Mouse (Mus musculus) embryonic facial prominence, embryonic 11.5 days (tissue): ENCODE results near the gene Magohb. TPM values are rescaled to one million over a fixed set of nuclear protein-coding genes. Genes with fewer than 3 reads are reported as not detected.

ENCODE experiments used
- ATAC-seq: fragments of 200-750 bp; cut with Nextera tagmentation; replicated peaks from 2 replicates; pipeline ENCODE4 v1.8.0; 2017; ENCODE audit warnings: low read depth; ENCODE audit not compliant: insufficient number of reproducible peaks, low FRiP score, low TSS enrichment
- DNase-seq: peaks from one replicate; pipeline ENCODE4 v3.0.0-alpha.2; 2015; ENCODE audit warnings: low spot score
- H3K27ac ChIP-seq: fragments of 300-500 bp; sonication (generic); replicated peaks from 2 replicates; pipeline ENCODE4 v1.5.1; 2014; ENCODE audit warnings: mild to moderate bottlenecking, low read depth, low read length, control low read depth
- H3K27me3 ChIP-seq: fragments of 300-500 bp; sonication (generic); 2 replicates; pipeline ENCODE4 v1.6.1; 2014; ENCODE audit warnings: mild to moderate bottlenecking, low read length, moderate library complexity, mixed read lengths; ENCODE audit not compliant: control insufficient read depth, insufficient read depth
- H3K36me3 ChIP-seq: fragments of 300-500 bp; sonication (generic); replicated peaks from 2 replicates; pipeline ENCODE4 v1.6.1; 2014; ENCODE audit warnings: low read depth, mild to moderate bottlenecking, low read length, moderate library complexity, mixed read lengths; ENCODE audit not compliant: control insufficient read depth, insufficient read depth
- H3K4me1 ChIP-seq: fragments of 300-500 bp; sonication (generic); 2 replicates; pipeline ENCODE4 v1.6.1; 2014; ENCODE audit warnings: low read length, mixed read lengths; ENCODE audit not compliant: control insufficient read depth, insufficient read depth
- H3K4me2 ChIP-seq: fragments of 300-500 bp; sonication (generic); 2 replicates; pipeline ENCODE4 v1.6.1; 2014; ENCODE audit warnings: low read depth, mild to moderate bottlenecking, control low read depth, low read length, moderate library complexity
- H3K4me3 ChIP-seq: fragments of 300-500 bp; sonication (generic); 2 replicates; pipeline ENCODE4 v1.5.1; 2014; ENCODE audit warnings: low read depth, low read length, control low read depth
- H3K9ac ChIP-seq: fragments of 300-500 bp; sonication (generic); replicated peaks from 2 replicates; pipeline ENCODE4 v1.6.1; 2014; ENCODE audit warnings: mild to moderate bottlenecking, control low read depth, low read length
- H3K9me3 ChIP-seq: fragments of 300-500 bp; sonication (generic); replicated peaks from 2 replicates; pipeline ENCODE4 v1.6.1; 2016; ENCODE audit warnings: mild to moderate bottlenecking, low read length, inconsistent platforms, mixed read lengths; ENCODE audit not compliant: control insufficient read depth
- WGBS: fragments of 180-500 bp; shearing (Covaris S2); extraction: QIAGEN DNeasy Blood & Tissue Kit; methylation state at CpG from one replicate; pipeline ENCODE4 v1.1.7; 2014; 5-methylcytosine and 5-hydroxymethylcytosine counted together
- polyA plus RNA-seq: library from polyadenylated mRNA; unstranded; fragments of >200 nt; fragmentation: Nextera tagmentation; extraction: Ambion mirVana; gene quantifications from 2 replicates; pipeline ENCODE4 v1.2.1, GENCODE M21; 2014

The Magohb gene
- polyA plus RNA-seq = 73.3 and 73.5 TPM in 2 replicates

DNA sequence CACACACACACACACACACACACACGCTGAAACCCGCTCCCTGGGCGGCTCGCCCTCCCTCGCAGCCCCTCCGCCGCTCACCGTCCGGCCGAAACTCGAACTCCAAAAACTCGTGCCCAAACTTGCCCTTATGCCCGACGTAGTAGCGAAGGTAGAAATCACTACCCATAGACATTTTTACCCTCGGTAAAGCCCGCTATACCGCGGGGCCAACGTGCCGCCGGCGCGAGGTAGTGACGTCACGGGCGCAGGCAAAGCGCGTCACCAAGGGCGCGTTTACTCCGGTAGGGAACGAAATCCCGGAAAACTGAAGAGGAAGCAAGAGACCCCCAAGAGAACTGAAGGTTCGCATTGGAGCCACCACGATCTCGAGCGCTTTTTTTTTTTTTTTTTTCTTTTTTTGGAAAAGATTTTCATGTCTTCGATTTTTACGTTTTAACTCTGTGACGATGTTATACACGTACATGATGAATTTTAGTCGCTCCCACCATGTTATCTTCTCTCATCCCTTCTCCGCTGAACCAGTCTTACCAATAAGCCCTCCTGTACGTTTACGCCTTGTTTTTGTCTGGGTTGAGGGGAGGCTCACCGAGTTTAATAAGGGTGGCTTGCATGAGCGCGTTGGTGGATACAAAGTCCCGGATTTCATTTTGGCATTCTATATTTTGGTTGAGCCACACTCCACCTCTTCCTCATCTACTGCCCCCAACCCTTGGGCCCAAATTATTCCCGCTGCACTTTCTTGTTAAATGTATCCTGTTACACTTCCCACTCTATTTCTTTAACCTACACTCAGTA lies at the start of gene Magohb:
Gene Magohb, minus strand, starts transcription at position 254 of the 798 bp plus-strand sequence.
- H3K4me1 ChIP-seq = no peaks in the 10 kb centered on the region
- H3K4me2 ChIP-seq = peak within 1 kb of the TSS; percentile 47
- peaks cover 1% of the 10 kb centered on the region; the same call in 1 of the 2 replicates for H3K36me3 ChIP-seq
- H3K9me3 ChIP-seq = no peaks in the 10 kb centered on the region
- H3K9ac ChIP-seq = peak within 1 kb of the TSS; percentile 75
- H3K4me3 ChIP-seq = peak within 1 kb of the TSS; percentile 68
- ATAC-seq = peak; percentile 64
- H3K27me3 ChIP-seq = no peaks in the 10 kb centered on the region
- peak; percentile 89 for DNase-seq
- H3K27ac ChIP-seq = no peak within 1 kb of the TSS
- 2% methylated on average over 50 of the region's 51 CpGs for WGBS

DNA sequence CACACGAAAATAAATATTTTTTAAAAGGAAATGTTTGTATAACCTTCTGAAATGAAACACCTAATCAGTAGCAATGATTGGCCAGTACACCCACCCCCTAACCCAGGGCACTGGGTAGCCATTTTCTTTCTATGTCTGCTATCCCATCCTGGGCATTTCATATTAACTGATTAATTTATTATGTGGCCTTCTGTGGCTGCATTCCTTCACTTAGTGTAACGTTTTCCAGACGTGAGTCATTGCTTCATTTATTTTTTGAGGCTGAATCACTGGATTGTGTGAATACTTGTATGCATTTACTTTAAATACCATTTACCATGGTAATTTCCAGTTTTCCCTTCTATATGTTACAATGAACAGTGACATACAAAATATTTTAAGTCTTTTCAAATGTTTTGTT lies 47.0 kb upstream of the Magohb start:
- Histone ChIP-seq H3K4me2 (no peak overlapping the region), H3K9ac (no peak overlapping the region), H3K4me3 (no peak overlapping the region), H3K27ac (no peak overlapping the region), H3K9me3 (no peaks in the 10 kb centered on the region), H3K27me3 (no peaks in the 10 kb centered on the region), H3K36me3 (no peaks in the 10 kb centered on the region), H3K4me1 (no peaks in the 10 kb centered on the region)
- WGBS = 68% methylated on average over 3 of the region's 3 CpGs
- DNase-seq (peak; percentile 8), ATAC-seq (no peak)

GRCm38 (mm10) chr6:131339309-131339708 lies 46.3 kb upstream of the Magohb start:
- Histone ChIP-seq H3K4me3 (no peak overlapping the region), H3K4me2 (no peak overlapping the region), H3K27me3 (no peaks in the 10 kb centered on the region), H3K4me1 (no peaks in the 10 kb centered on the region), H3K9me3 (no peaks in the 10 kb centered on the region), H3K36me3 (no peaks in the 10 kb centered on the region), H3K9ac (no peak overlapping the region), H3K27ac (no peak overlapping the region)
- DNase-seq (no peak), ATAC-seq (no peak)
- 70% methylated on average over 3 of the region's 3 CpGs for WGBS

DNA sequence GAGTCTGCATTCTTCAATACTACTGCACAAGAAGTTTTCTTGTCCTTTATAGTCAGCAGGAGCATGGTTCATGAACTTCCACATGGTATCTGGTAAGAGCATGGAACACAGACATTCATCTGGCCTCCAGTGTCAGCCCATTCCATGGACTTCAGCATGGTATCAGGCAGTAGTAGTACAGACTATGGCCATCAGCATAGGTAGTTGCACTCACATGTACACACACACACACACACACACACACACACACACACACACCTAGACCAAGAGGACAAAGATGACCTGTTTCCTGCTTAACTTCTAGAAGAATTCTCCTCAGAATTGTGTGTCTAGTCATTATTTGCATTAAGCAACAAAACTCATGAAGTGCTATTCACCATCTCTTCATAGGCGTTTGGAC lies 45.7 kb upstream of the Magohb start:
- H3K4me3 ChIP-seq = no peak overlapping the region
- no peaks in the 10 kb centered on the region for H3K27me3 ChIP-seq
- 59% methylated on average over 1 of the region's 1 CpGs for WGBS
- H3K4me1 ChIP-seq = no peaks in the 10 kb centered on the region
- no peak overlapping the region for H3K27ac ChIP-seq
- DNase-seq (no peak), ATAC-seq (no peak)
- H3K9me3 ChIP-seq = no peaks in the 10 kb centered on the region
- H3K36me3 ChIP-seq = no peaks in the 10 kb centered on the region
- no peak overlapping the region for H3K9ac ChIP-seq
- no peak overlapping the region for H3K4me2 ChIP-seq

- Histone ChIP-seq H3K9me3 (no peaks in the 10 kb centered on the region), H3K4me2 (no peak overlapping the region), H3K4me1 (no peaks in the 10 kb centered on the region), H3K27ac (no peak overlapping the region), H3K4me3 (no peak overlapping the region), H3K36me3 (no peaks in the 10 kb centered on the region), H3K9ac (no peak overlapping the region), H3K27me3 (no peaks in the 10 kb centered on the region)
- ATAC-seq (no peak), DNase-seq (no peak)
- 91% methylated on average over 2 of the region's 2 CpGs for WGBS
Measured at GRCm38 (mm10) chr6:131327076-131327475, 34.0 kb upstream of the Magohb start.

GRCm38 (mm10) chr6:131321854-131322639 lies 29.0 kb upstream of the Magohb start:
- Histone ChIP-seq H3K4me2 (no peak overlapping the region), H3K9ac (no peak overlapping the region), H3K27me3 (no peaks in the 10 kb centered on the region), H3K9me3 (no peaks in the 10 kb centered on the region), H3K27ac (no peak overlapping the region), H3K36me3 (no peaks in the 10 kb centered on the region), H3K4me3 (no peak overlapping the region), H3K4me1 (no peaks in the 10 kb centered on the region)
- no peak for ATAC-seq
- 73% methylated on average over 3 of the region's 3 CpGs for WGBS
- DNase-seq = no peak

GRCm38 (mm10) chr6:131316155-131317101 lies 23.4 kb upstream of the Magohb start:
- 85% methylated on average over 7 of the region's 7 CpGs for WGBS
- no peak for DNase-seq
- Histone ChIP-seq H3K9ac (no peak overlapping the region), H3K4me3 (no peak overlapping the region), H3K27me3 (no peaks in the 10 kb centered on the region), H3K9me3 (no peaks in the 10 kb centered on the region), H3K4me2 (no peak overlapping the region), H3K4me1 (no peaks in the 10 kb centered on the region), H3K27ac (no peak overlapping the region), H3K36me3 (no peaks in the 10 kb centered on the region)
- no peak for ATAC-seq
